Mouse (Mus musculus) limb, embryonic 14.5 days (tissue): ENCODE measurements around the gene Zfp609. TPM values are rescaled to one million over a fixed set of nuclear protein-coding genes. Genes with fewer than 3 reads are reported as not detected.
A peak's percentile ranks its signal among the peaks of the same experiment; 100 is the strongest.

Source experiments
- ATAC-seq: fragments of 200-750 bp; cut with Nextera tagmentation; 2 replicates; pipeline ENCODE4 v1.8.0; 2017; ENCODE audit warnings: low read depth, moderate number of reproducible peaks, moderate TSS enrichment; ENCODE audit not compliant: low FRiP score
- DNase-seq: peaks from one replicate; pipeline ENCODE4 v3.0.0-alpha.2; 2015; ENCODE audit warnings: low spot score
- H3K27ac ChIP-seq: fragments of 300-500 bp; sonication (generic); replicated peaks from 2 replicates; pipeline ENCODE4 v1.5.1; 2014; ENCODE audit warnings: low read depth, mild to moderate bottlenecking, low read length, moderate library complexity, mixed read lengths
- H3K27me3 ChIP-seq: fragments of 300-500 bp; sonication (generic); 2 replicates; pipeline ENCODE4 v1.6.1; 2014; ENCODE audit warnings: low read length, mixed read lengths; ENCODE audit not compliant: control insufficient read depth, insufficient read depth
- H3K36me3 ChIP-seq: fragments of 300-500 bp; sonication (generic); 2 replicates; pipeline ENCODE4 v1.6.1; 2014; ENCODE audit warnings: mild to moderate bottlenecking, low read length, moderate library complexity, mixed read lengths; ENCODE audit not compliant: control insufficient read depth, insufficient read depth
- H3K4me1 ChIP-seq: fragments of 300-500 bp; sonication (generic); 2 replicates; pipeline ENCODE4 v1.6.1; 2014; ENCODE audit warnings: antibody characterized with exemption, low read length, mixed read lengths; ENCODE audit not compliant: control insufficient read depth, insufficient read depth
- H3K4me2 ChIP-seq: fragments of 300-500 bp; sonication (generic); replicated peaks from 2 replicates; pipeline ENCODE4 v1.6.1; 2014; ENCODE audit warnings: low read depth, mild to moderate bottlenecking, low read length, moderate library complexity; ENCODE audit not compliant: severe bottlenecking
- H3K4me3 ChIP-seq: fragments of 300-500 bp; sonication (generic); replicated peaks from 2 replicates; pipeline ENCODE4 v1.5.1; 2014; ENCODE audit warnings: low read length
- H3K9ac ChIP-seq: fragments of 300-500 bp; sonication (generic); 2 replicates; pipeline ENCODE4 v1.6.1; 2014; ENCODE audit warnings: mild to moderate bottlenecking, low read depth, low read length, moderate library complexity; ENCODE audit not compliant: severe bottlenecking
- H3K9me3 ChIP-seq: fragments of 300-500 bp; sonication (generic); 2 replicates; pipeline ENCODE4 v1.6.1; 2016; ENCODE audit warnings: low read length; ENCODE audit not compliant: control insufficient read depth
- POLR2A ChIP-seq: fragments of 200-500 bp; IDR thresholded peaks from 2 replicates; pipeline ENCODE4 v1.8.0; 2012; ENCODE audit warnings: inconsistent platforms, mild to moderate bottlenecking, moderate library complexity, borderline replicate concordance; ENCODE audit not compliant: insufficient read depth, insufficient read length; ENCODE audit errors: extremely low read depth
- WGBS: fragments of 180-500 bp; shearing (Covaris S2); extraction: QIAGEN DNeasy Blood & Tissue Kit; methylation state at CpG from one replicate; pipeline ENCODE4 v1.1.7; 2014; 5-methylcytosine and 5-hydroxymethylcytosine counted together
- polyA plus RNA-seq, 2 experiments: library from polyadenylated mRNA; depleted of rRNA in 1 of 2; stranded (reverse) in 1 of 2; unstranded in 1 of 2; fragments of >200 nt; fragmentation: Nextera tagmentation in 1 of 2; extraction: Ambion mirVana in 1 of 2; gene quantifications; 2 replicates each; pipeline versions ENCODE4 v1.2.1 to v1.2.3; 2012 to 2014

The Zfp609 gene
- polyA plus RNA-seq, 2 experiments: 7.3 to 20.3 TPM

GRCm38 (mm10) chr9:65682183-65682582 is 145.2 kb downstream of the Zfp609 start:
- H3K27ac ChIP-seq: no peak overlapping the region
- no peak overlapping the region for H3K4me3 ChIP-seq
- H3K4me2 ChIP-seq: no peak overlapping the region
- 90% methylated on average over 3 of the region's 3 CpGs for WGBS
- no peak overlapping the region for H3K9ac ChIP-seq
- no peak for DNase-seq
- peaks cover 21% of the 10 kb centered on the region for H3K36me3 ChIP-seq
- H3K9me3 ChIP-seq: no peaks in the 10 kb centered on the region
- ATAC-seq: no peak
- TF ChIP-seq POLR2A: no peak
- peaks cover 36% of the 10 kb centered on the region for H3K4me1 ChIP-seq
- H3K27me3 ChIP-seq: no peaks in the 10 kb centered on the region

DNA sequence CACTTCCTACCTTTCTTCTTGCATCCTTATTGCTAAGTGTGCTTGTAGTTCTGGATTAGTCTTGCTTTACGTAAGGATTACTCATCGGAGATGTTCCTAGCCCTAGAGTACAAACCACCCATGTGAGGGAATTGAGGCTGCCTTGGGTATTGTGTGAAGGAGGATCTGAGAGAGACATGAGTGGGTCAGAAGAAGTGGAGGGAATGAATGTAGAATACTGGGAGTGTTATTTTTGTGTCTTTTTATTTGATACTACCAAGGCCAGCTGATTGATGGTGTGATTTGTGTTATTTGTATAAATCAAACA is 145.8 kb downstream of the Zfp609 start:
- Histone ChIP-seq H3K36me3 (peaks cover 18% of the 10 kb centered on the region), H3K27me3 (no peaks in the 10 kb centered on the region), H3K9me3 (no peaks in the 10 kb centered on the region), H3K4me1 (peaks cover 38% of the 10 kb centered on the region), H3K27ac (no peak overlapping the region), H3K4me3 (no peak overlapping the region), H3K9ac (no peak overlapping the region), H3K4me2 (no peak overlapping the region)
- ATAC-seq (no peak), DNase-seq (no peak)
- 95% methylated on average over 2 of the region's 2 CpGs for WGBS
- no peak for TF ChIP-seq POLR2A

DNA sequence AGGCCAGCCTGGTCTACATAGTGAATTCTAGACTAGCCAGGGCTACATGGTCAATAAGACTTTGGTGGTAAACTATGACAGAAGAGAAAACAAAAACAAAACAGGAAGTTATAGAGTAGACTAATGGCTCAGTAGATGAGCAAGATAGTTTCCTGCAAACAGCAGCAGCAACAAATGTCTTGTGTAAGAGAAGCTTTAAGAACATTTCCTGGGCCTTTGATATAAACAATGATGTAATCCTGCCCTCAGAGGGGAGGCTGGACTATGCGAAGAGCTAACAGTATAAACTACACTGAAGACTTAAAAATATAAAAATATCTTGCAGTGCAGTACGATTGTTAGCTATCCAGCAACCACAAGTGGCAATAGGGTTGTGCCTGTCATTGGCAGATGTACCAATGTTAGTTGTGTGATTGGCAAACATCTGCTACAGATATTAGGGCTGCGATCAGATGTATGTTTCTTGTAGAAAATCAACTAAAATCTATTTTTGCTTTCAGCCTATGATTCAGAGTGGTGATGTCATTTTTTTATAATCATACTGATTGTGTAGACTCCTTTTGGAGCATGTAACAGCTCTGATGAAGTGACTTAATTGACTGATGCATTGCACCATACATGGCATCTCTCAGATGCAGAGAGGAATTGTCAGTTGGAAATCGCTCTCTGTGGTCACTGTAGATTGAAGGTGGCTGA is 146.3 kb downstream of the Zfp609 start:
- DNase-seq: no peak
- Histone ChIP-seq H3K9me3 (no peaks in the 10 kb centered on the region), H3K4me3 (no peak overlapping the region), H3K27ac (no peak overlapping the region), H3K36me3 (peaks cover 13% of the 10 kb centered on the region), H3K4me2 (no peak overlapping the region), H3K9ac (no peak overlapping the region), H3K4me1 (peaks cover 38% of the 10 kb centered on the region), H3K27me3 (no peaks in the 10 kb centered on the region)
- ATAC-seq: no peak
- TF ChIP-seq POLR2A: no peak
- 81% methylated on average over 4 of the region's 4 CpGs for WGBS

DNA sequence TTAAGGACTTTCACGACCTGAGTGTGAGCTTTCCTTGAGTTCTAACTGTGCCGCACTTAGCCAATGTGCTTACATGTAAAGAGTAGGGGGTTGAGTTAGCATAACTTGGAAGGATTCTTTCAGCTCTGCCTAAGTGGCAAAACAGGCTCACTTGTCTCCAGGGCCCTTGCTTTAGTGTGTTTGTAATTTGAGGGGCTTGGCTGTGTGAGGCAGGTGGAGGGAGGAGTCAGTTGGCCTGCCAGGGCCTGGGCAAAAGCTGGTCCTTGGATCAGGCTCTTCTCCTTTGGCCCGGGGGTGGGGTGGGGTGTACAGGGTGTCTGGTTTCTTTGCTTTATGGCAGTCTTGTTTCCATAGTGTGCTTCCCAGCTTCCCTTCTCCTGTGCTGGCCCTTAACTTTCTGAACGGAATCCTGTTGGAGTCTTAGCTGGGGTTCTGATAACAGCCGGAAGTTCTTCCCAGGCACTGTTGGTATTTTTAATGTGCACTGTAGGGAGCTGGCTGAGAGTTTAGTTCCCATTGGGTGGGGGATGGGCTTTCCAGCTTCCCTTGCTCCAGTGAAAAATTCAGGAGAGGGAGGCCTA is 148.1 kb downstream of the Zfp609 start:
- DNase-seq (peak; percentile 66), ATAC-seq (peak; percentile 41; the same call in 1 of the 2 replicates)
- Histone ChIP-seq H3K4me2 (peak overlapping the region; percentile 92), H3K27me3 (no peaks in the 10 kb centered on the region), H3K9me3 (no peaks in the 10 kb centered on the region), H3K4me3 (peak overlapping the region; percentile 29), H3K9ac (peak overlapping the region; percentile 18), H3K27ac (peak overlapping the region; percentile 75), H3K36me3 (0 out of 2 replicates have a peak, but pooled peaks cover 4% of the 10 kb centered on the region), H3K4me1 (peaks cover 42% of the 10 kb centered on the region)
- 8% methylated on average over 5 of the region's 5 CpGs for WGBS
- no peak for TF ChIP-seq POLR2A

GRCm38 (mm10) chr9:65677119-65677462 is 150.3 kb downstream of the Zfp609 start:
- no peaks in the 10 kb centered on the region for H3K9me3 ChIP-seq
- no peak for TF ChIP-seq POLR2A
- H3K4me3 ChIP-seq: peak overlapping the region; percentile 59
- ATAC-seq: no peak
- WGBS: 0% methylated on average over 3 of the region's 3 CpGs
- H3K27ac ChIP-seq: peak overlapping the region; percentile 45; the same call in 1 of the 2 replicates
- peak overlapping the region; percentile 92 for H3K4me2 ChIP-seq
- H3K36me3 ChIP-seq: 0 out of 2 replicates have a peak, but pooled peaks cover 4% of the 10 kb centered on the region
- no peak for DNase-seq
- H3K27me3 ChIP-seq: no peaks in the 10 kb centered on the region
- peak overlapping the region; percentile 78 for H3K9ac ChIP-seq
- H3K4me1 ChIP-seq: peaks cover 42% of the 10 kb centered on the region
